Mouse (Mus musculus) neural tube, embryonic 12.5 days (tissue): ENCODE measurements at regions not wholly inside any gene's neighbourhood (a gene's known extent, or its start where the extent isn't known, plus 50 kb on each side); places are given as distances from the start of the nearest gene placed in this dataset.
A peak's percentile ranks its signal among the peaks of the same experiment; 100 is the strongest.

Experiments
- ATAC-seq: fragments of 200-750 bp; cut with Nextera tagmentation; 2 replicates; pipeline ENCODE4 v1.8.0; 2017; ENCODE audit warnings: low read depth, mild to moderate bottlenecking, moderate TSS enrichment, moderate library complexity; ENCODE audit not compliant: low FRiP score
- H3K27ac ChIP-seq: fragments of 300-500 bp; sonication (generic); 2 replicates; pipeline ENCODE4 v1.5.1; 2016
- H3K27me3 ChIP-seq: fragments of 300-500 bp; sonication (generic); replicated peaks from 2 replicates; pipeline ENCODE4 v1.6.1; 2016; ENCODE audit warnings: mild to moderate bottlenecking
- H3K36me3 ChIP-seq: fragments of 300-500 bp; sonication (generic); 2 replicates; pipeline ENCODE4 v1.6.1; 2016; ENCODE audit warnings: mild to moderate bottlenecking
- H3K4me1 ChIP-seq: fragments of 300-500 bp; sonication (generic); 2 replicates; pipeline ENCODE4 v1.6.1; 2016
- H3K4me2 ChIP-seq: fragments of 300-500 bp; sonication (generic); replicated peaks from 2 replicates; pipeline ENCODE4 v1.6.1; 2016; ENCODE audit warnings: mild to moderate bottlenecking
- H3K4me3 ChIP-seq: fragments of 300-500 bp; sonication (generic); 2 replicates; pipeline ENCODE4 v1.5.1; 2016
- H3K9ac ChIP-seq: fragments of 300-500 bp; sonication (generic); 2 replicates; pipeline ENCODE4 v1.6.1; 2016; ENCODE audit warnings: mild to moderate bottlenecking
- H3K9me3 ChIP-seq: fragments of 300-500 bp; sonication (generic); 2 replicates; pipeline ENCODE4 v1.6.1; 2016; ENCODE audit warnings: mild to moderate bottlenecking
- WGBS: fragments of 180-500 bp; shearing (Covaris S2); methylation state at CpG from one replicate; pipeline ENCODE4 v1.1.7; 2016; 5-methylcytosine and 5-hydroxymethylcytosine counted together

- WGBS, result 62% methylated on average over 2 of the region's 2 CpGs
- no peak for ATAC-seq
Measured at GRCm38 (mm10) chr5:12938162-12938852, 186.9 kb upstream of the Sema3a start.

DNA sequence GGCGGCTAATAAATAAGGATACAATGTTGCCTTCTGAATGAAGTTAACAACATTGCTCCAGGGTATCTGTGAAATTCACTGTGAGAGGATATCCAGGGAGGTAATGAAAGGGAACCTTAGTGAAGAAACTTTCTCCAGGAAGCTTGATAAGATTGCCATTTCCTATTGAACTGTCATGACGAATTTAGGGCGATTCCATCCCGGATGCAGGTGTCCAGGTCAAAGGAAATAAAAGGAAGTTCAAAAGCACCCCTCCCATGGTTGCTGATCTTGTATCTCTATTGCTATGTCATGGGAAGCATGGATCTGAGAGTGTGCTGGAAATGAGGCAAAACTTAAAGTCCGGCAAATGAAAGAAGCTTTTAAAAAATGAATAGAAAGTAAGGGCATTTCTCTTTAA lies 180.7 kb upstream of the Sema3a start:
- WGBS, result 69% methylated on average over 5 of the region's 5 CpGs
- H3K4me3 ChIP-seq, result no peak overlapping the region
- no peaks in the 10 kb centered on the region for H3K9me3 ChIP-seq
- H3K4me1 ChIP-seq, result no peaks in the 10 kb centered on the region
- no peaks in the 10 kb centered on the region for H3K27me3 ChIP-seq
- H3K9ac ChIP-seq, result no peak overlapping the region
- H3K36me3 ChIP-seq, result no peaks in the 10 kb centered on the region
- no peak overlapping the region for H3K4me2 ChIP-seq
- ATAC-seq, result no peak
- H3K27ac ChIP-seq, result no peak overlapping the region

More at GRCm38 (mm10) chr5:12938162-12938852, 186.9 kb upstream of the Sema3a start:
- Histone ChIP-seq H3K9ac (no peak overlapping the region), H3K4me3 (no peak overlapping the region), H3K27ac (no peak overlapping the region), H3K27me3 (no peaks in the 10 kb centered on the region), H3K9me3 (no peaks in the 10 kb centered on the region), H3K4me2 (no peak overlapping the region), H3K4me1 (no peaks in the 10 kb centered on the region), H3K36me3 (no peaks in the 10 kb centered on the region)

DNA sequence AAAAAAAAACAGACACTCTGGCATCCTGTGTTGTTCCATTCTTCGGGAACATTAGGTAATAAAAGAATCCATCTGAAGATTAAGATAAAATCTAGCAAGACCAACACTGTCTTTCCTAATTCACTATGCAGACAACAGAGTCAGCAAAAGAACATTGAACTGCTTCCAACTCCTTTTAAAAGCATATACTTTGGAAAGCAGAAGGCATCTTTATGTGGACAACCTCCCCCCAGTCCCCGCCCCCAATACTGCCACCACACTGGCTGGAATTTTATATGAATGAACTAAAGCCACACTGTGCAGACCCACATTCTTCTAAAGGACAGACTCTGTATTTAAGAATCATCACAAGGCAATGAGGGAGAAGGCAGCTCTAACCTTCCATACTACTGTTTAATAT lies 176.7 kb upstream of the Sema3a start:
- Histone ChIP-seq H3K4me3 (no peak overlapping the region), H3K36me3 (no peaks in the 10 kb centered on the region), H3K27me3 (no peaks in the 10 kb centered on the region), H3K27ac (no peak overlapping the region), H3K9ac (no peak overlapping the region), H3K4me1 (no peaks in the 10 kb centered on the region), H3K4me2 (no peak overlapping the region), H3K9me3 (no peaks in the 10 kb centered on the region)
- no peak for ATAC-seq
- 90% methylated on average over 2 of the region's 2 CpGs for WGBS

DNA sequence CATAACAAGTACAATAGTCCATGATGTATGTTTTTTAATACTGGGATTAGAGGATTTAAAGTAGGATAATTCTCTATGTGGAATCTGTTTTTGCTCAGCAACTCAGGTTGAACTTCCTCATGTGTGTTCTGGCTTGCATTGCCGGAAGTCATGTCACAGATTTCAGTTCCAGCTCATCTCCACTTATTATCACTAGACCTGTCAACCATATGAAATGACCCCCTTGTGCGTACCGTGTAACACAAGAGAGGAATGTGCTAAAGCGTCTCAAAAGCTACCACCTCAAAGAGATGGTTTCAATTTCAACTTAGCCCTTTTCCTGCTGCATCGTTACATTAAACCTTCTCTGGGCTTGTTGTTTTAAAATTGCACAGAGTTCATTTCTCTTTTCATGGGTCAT lies 154.2 kb upstream of the Sema3a start:
- no peak for ATAC-seq
- H3K4me2 ChIP-seq, result no peak overlapping the region
- no peaks in the 10 kb centered on the region for H3K4me1 ChIP-seq
- no peak overlapping the region for H3K9ac ChIP-seq
- H3K9me3 ChIP-seq, result no peaks in the 10 kb centered on the region
- H3K27ac ChIP-seq, result no peak overlapping the region
- no peaks in the 10 kb centered on the region for H3K36me3 ChIP-seq
- WGBS, result 52% methylated on average over 5 of the region's 5 CpGs
- H3K4me3 ChIP-seq, result no peak overlapping the region
- H3K27me3 ChIP-seq, result no peaks in the 10 kb centered on the region

DNA sequence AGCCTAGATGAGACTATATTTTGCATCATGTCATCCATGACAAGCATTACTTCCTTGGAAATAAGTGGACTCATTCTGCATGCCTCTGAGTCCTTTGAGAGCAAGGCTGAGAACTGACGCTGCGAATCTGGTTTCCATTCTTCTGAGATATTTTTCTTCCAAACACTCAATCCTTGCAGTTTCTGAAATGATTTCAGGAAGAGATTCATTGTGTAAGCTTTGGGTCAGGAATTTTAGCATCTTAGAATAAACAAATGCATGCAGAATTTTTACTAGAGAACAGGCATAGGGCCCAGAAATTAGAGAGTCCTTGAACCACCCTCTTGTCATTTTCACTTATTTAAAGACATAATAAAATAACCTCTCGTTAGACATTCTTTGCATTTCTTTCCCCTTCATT lies 151.5 kb upstream of the Sema3a start:
- Histone ChIP-seq H3K36me3 (no peaks in the 10 kb centered on the region), H3K9me3 (no peaks in the 10 kb centered on the region), H3K27me3 (no peaks in the 10 kb centered on the region), H3K27ac (no peak overlapping the region), H3K4me2 (no peak overlapping the region), H3K4me3 (no peak overlapping the region), H3K9ac (no peak overlapping the region), H3K4me1 (no peaks in the 10 kb centered on the region)
- WGBS, result 69% methylated on average over 3 of the region's 3 CpGs
- ATAC-seq, result no peak

DNA sequence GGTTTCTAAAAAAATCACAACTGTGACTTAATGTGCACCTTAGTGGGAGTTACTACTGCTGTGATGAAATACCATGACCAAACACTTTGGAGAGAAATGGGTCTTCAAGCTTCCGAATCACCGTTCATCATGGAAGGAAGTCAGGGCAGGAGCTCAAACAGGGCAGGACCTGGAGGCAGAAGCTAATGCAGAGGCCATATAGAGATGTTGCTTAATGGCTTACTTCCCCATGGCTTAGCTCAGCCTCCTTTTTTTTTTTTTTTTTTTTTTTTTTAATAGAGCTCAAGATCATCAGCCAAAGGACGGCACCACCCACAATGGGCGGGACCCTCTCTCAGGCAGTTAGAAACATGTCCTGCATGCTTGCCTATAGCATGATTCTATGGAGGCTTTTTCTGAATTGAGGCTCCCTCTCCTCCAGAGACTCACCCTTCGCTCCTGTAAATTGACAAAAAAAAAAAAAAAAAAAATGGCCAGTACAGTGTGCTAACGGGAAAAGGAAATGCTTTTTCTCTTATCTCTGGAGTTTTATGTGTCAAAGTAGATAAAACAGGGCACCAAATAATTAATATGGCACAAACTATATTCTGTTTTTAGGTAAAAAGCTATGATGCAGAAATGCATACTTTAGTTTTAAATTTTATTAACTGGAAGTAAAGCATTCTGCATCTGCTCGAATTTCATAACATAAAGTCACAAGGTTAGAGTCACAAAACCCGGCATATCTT lies 149.0 kb upstream of the Sema3a start:
- ATAC-seq, result no peak
- Histone ChIP-seq H3K9ac (no peak overlapping the region), H3K4me2 (no peak overlapping the region), H3K4me3 (no peak overlapping the region), H3K4me1 (no peaks in the 10 kb centered on the region), H3K36me3 (no peaks in the 10 kb centered on the region), H3K9me3 (no peaks in the 10 kb centered on the region), H3K27ac (no peak overlapping the region), H3K27me3 (no peaks in the 10 kb centered on the region)
- 82% methylated on average over 8 of the region's 8 CpGs for WGBS

DNA sequence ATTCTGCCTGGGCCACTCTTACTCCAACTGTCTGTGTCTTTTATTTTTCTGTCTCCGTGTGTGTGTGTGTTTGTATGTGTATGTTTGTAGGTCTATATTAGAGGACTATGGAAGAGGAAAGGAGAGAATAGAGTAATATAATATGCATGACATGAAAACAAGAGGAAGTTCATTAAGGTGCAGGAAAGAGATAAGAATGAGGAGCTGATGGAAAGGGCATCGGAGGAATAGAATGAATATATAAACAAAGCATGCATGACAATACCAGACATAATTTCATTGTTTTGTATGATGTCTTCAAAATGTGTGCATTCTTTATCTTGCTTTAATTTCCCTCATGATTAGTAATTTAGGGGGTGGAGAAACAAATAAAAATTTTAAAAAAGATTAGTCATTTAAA lies 147.3 kb upstream of the Sema3a start:
- 84% methylated on average over 2 of the region's 2 CpGs for WGBS
- ATAC-seq, result no peak

GRCm38 (mm10) chr5:12993826-12994225 lies 131.4 kb upstream of the Sema3a start:
- no peak overlapping the region for H3K9ac ChIP-seq
- no peak overlapping the region for H3K27ac ChIP-seq
- ATAC-seq, result no peak
- no peak overlapping the region for H3K4me3 ChIP-seq
- no peaks in the 10 kb centered on the region for H3K27me3 ChIP-seq
- 86% methylated on average over 1 of the region's 1 CpGs for WGBS
- no peaks in the 10 kb centered on the region for H3K9me3 ChIP-seq
- H3K36me3 ChIP-seq, result no peaks in the 10 kb centered on the region
- H3K4me2 ChIP-seq, result no peak overlapping the region
- no peaks in the 10 kb centered on the region for H3K4me1 ChIP-seq

More for the DNA sequence above, 147.3 kb upstream of the Sema3a start:
- H3K27ac ChIP-seq, result no peak overlapping the region
- no peaks in the 10 kb centered on the region for H3K9me3 ChIP-seq
- H3K27me3 ChIP-seq, result no peaks in the 10 kb centered on the region
- H3K36me3 ChIP-seq, result no peaks in the 10 kb centered on the region
- H3K9ac ChIP-seq, result no peak overlapping the region
- H3K4me1 ChIP-seq, result no peaks in the 10 kb centered on the region
- no peak overlapping the region for H3K4me2 ChIP-seq
- no peak overlapping the region for H3K4me3 ChIP-seq

GRCm38 (mm10) chr5:12997440-12997839 lies 127.8 kb upstream of the Sema3a start:
- H3K4me1 ChIP-seq, result no peaks in the 10 kb centered on the region
- no peaks in the 10 kb centered on the region for H3K36me3 ChIP-seq
- no peak overlapping the region for H3K27ac ChIP-seq
- no peaks in the 10 kb centered on the region for H3K27me3 ChIP-seq
- H3K4me2 ChIP-seq, result no peak overlapping the region
- no peaks in the 10 kb centered on the region for H3K9me3 ChIP-seq
- 89% methylated on average over 6 of the region's 6 CpGs for WGBS
- no peak overlapping the region for H3K9ac ChIP-seq
- no peak for ATAC-seq
- H3K4me3 ChIP-seq, result no peak overlapping the region

DNA sequence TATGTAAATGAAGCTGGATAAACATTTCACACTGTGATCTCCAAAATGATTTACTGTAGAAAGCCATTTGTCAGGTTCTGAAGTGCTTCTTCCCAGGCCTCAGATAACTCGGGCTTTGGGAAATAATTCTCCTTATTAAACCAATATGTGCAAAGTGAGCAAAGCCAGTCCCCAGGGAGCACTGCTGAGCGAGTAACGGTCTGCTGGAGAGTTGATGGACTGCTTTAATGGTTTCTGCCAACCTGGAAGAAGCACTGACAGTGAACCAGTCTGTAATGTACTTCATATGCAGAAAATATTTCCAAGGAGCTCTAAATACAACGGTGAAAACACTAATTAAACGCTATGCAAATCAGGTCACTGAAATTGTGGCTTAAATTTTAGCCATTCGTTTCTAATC lies 118.1 kb upstream of the Sema3a start:
- H3K4me3 ChIP-seq, result no peak overlapping the region
- ATAC-seq, result peak; percentile 72

DNA sequence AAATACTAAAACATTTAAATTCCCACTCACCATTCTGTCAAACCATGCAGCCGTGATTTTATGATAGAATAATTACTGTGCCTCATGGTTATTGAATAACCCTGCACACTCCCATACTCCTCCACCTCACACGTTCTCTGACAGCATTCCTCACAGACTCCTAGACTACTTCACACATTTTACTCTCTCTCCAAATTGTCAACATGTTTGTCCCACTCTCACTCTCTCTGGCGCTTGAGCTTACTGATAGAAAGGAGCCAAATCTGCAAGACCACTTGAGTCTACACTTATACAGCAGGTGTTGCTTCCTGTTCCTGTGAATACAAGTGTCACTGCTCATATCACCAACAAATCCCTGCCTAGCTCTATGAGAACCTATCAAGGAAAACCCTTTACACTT lies 102.9 kb upstream of the Sema3a start:
- H3K9ac ChIP-seq, result no peak overlapping the region
- H3K4me2 ChIP-seq, result no peak overlapping the region
- H3K36me3 ChIP-seq, result no peaks in the 10 kb centered on the region
- no peaks in the 10 kb centered on the region for H3K27me3 ChIP-seq
- no peaks in the 10 kb centered on the region for H3K4me1 ChIP-seq
- H3K27ac ChIP-seq, result no peak overlapping the region
- H3K4me3 ChIP-seq, result no peak overlapping the region
- H3K9me3 ChIP-seq, result no peaks in the 10 kb centered on the region
- WGBS, result 70% methylated on average over 3 of the region's 3 CpGs
- no peak for ATAC-seq

More for the DNA sequence above, 118.1 kb upstream of the Sema3a start:
- Histone ChIP-seq H3K9ac (no peak overlapping the region), H3K4me1 (no peaks in the 10 kb centered on the region), H3K27ac (no peak overlapping the region), H3K4me2 (no peak overlapping the region), H3K27me3 (no peaks in the 10 kb centered on the region), H3K36me3 (no peaks in the 10 kb centered on the region), H3K9me3 (no peaks in the 10 kb centered on the region)
- 49% methylated on average over 6 of the region's 6 CpGs for WGBS

- 85% methylated on average over 3 of the region's 3 CpGs for WGBS
- Histone ChIP-seq H3K4me1 (no peaks in the 10 kb centered on the region), H3K27me3 (no peaks in the 10 kb centered on the region), H3K9ac (no peak overlapping the region), H3K4me2 (no peak overlapping the region), H3K4me3 (no peak overlapping the region), H3K27ac (no peak overlapping the region), H3K36me3 (no peaks in the 10 kb centered on the region), H3K9me3 (no peaks in the 10 kb centered on the region)
- ATAC-seq, result no peak
Measured at GRCm38 (mm10) chr5:13033332-13033731, 91.9 kb upstream of the Sema3a start.

- no peak for ATAC-seq
- H3K9me3 ChIP-seq, result no peaks in the 10 kb centered on the region
- no peaks in the 10 kb centered on the region for H3K27me3 ChIP-seq
- no peak overlapping the region for H3K4me2 ChIP-seq
- WGBS, result 57% methylated on average over 2 of the region's 2 CpGs
- no peak overlapping the region for H3K9ac ChIP-seq
- no peak overlapping the region for H3K4me3 ChIP-seq
- no peaks in the 10 kb centered on the region for H3K36me3 ChIP-seq
- H3K27ac ChIP-seq, result no peak overlapping the region
- no peaks in the 10 kb centered on the region for H3K4me1 ChIP-seq
Measured at GRCm38 (mm10) chr5:13036127-13036526, 89.1 kb upstream of the Sema3a start.
